Mouse (Mus musculus) hindbrain, embryonic 13.5 days (tissue): ENCODE results near the gene Topors. TPM values are rescaled to one million over a fixed set of nuclear protein-coding genes. Genes with fewer than 3 reads are reported as not detected.

Experiments used
- ATAC-seq: fragments of 200-750 bp; cut with Nextera tagmentation; 2 replicates; pipeline ENCODE4 v1.8.0; 2017; ENCODE audit warnings: moderate TSS enrichment; ENCODE audit not compliant: low FRiP score
- H3K27ac ChIP-seq: fragments of 300-500 bp; sonication (generic); 2 replicates; pipeline ENCODE4 v1.5.1; 2015; ENCODE audit warnings: inconsistent platforms, mild to moderate bottlenecking, moderate library complexity
- H3K27me3 ChIP-seq: fragments of 300-500 bp; sonication (generic); 2 replicates; pipeline ENCODE4 v1.6.1; 2015; ENCODE audit warnings: mild to moderate bottlenecking, inconsistent platforms
- H3K36me3 ChIP-seq: fragments of 300-500 bp; sonication (generic); 2 replicates; pipeline ENCODE4 v1.6.1; 2015; ENCODE audit warnings: mild to moderate bottlenecking, inconsistent platforms
- H3K4me1 ChIP-seq: fragments of 300-500 bp; sonication (generic); replicated peaks from 2 replicates; pipeline ENCODE4 v1.6.1; 2015; ENCODE audit warnings: inconsistent platforms
- H3K4me2 ChIP-seq: fragments of 300-500 bp; sonication (generic); 2 replicates; pipeline ENCODE4 v1.6.1; 2015; ENCODE audit warnings: inconsistent platforms, mild to moderate bottlenecking, moderate library complexity
- H3K4me3 ChIP-seq: fragments of 300-500 bp; sonication (generic); 2 replicates; pipeline ENCODE4 v1.5.1; 2015; ENCODE audit warnings: mild to moderate bottlenecking, inconsistent platforms
- H3K9ac ChIP-seq: fragments of 300-500 bp; sonication (generic); 2 replicates; pipeline ENCODE4 v1.6.1; 2015; ENCODE audit warnings: mild to moderate bottlenecking, inconsistent platforms
- H3K9me3 ChIP-seq: fragments of 300-500 bp; sonication (generic); 2 replicates; pipeline ENCODE4 v1.6.1; 2016; ENCODE audit warnings: inconsistent platforms
- WGBS: fragments of 180-500 bp; shearing (Covaris S2); methylation state at CpG from one replicate; pipeline ENCODE4 v1.1.7; 2015; 5-methylcytosine and 5-hydroxymethylcytosine counted together
- polyA plus RNA-seq: library from polyadenylated mRNA; unstranded; fragments of >200 nt; fragmentation: Nextera tagmentation; extraction: Ambion mirVana; gene quantifications from 2 replicates; pipeline ENCODE4 v1.2.1, GENCODE M21; 2015

The Topors gene
- polyA plus RNA-seq, 1 experiment from 2014 or later, result 33.7 TPM

GRCm38 (mm10) chr4:40241928-40242327 is 27.7 kb downstream of the Topors start:
- Histone ChIP-seq H3K36me3 (no peaks in the 10 kb centered on the region), H3K27me3 (no peaks in the 10 kb centered on the region), H3K4me2 (no peak overlapping the region), H3K4me3 (no peak overlapping the region), H3K9ac (no peak overlapping the region), H3K4me1 (peaks cover 15% of the 10 kb centered on the region), H3K27ac (no peak overlapping the region), H3K9me3 (no peaks in the 10 kb centered on the region)
- no peak for ATAC-seq
- 52% methylated on average over 6 of the region's 6 CpGs for WGBS

- Histone ChIP-seq H3K9ac (peak overlapping the region; percentile 68; the same call in 1 of the 2 replicates), H3K27me3 (no peaks in the 10 kb centered on the region), H3K9me3 (no peaks in the 10 kb centered on the region), H3K4me1 (peaks cover 15% of the 10 kb centered on the region), H3K4me2 (peak overlapping the region; percentile 77), H3K36me3 (no peaks in the 10 kb centered on the region), H3K4me3 (peak overlapping the region; percentile 45; the same call in 1 of the 2 replicates), H3K27ac (no peak overlapping the region)
- peak; percentile 39 for ATAC-seq
- WGBS, result 47% methylated on average over 5 of the region's 5 CpGs
These were observed 29.3 kb downstream of the Topors start for GRCm38 (mm10) chr4:40240272-40240744.

GRCm38 (mm10) chr4:40239409-40240271 is 30.0 kb downstream of the Topors start, which contains the start of gene Ddx58:
TSS of gene Ddx58 (minus strand) at chr4:40239828.
- no peaks in the 10 kb centered on the region for H3K27me3 ChIP-seq
- H3K9me3 ChIP-seq, result no peaks in the 10 kb centered on the region
- peak; percentile 54 for ATAC-seq
- peaks cover 15% of the 10 kb centered on the region for H3K4me1 ChIP-seq
- peak within 1 kb of the TSS; percentile 23; the same call in 1 of the 2 replicates for H3K27ac ChIP-seq
- 4% methylated on average over 35 of the region's 35 CpGs for WGBS
- H3K4me2 ChIP-seq, result peak within 1 kb of the TSS; percentile 77
- peak within 1 kb of the TSS; percentile 45 for H3K4me3 ChIP-seq
- peak within 1 kb of the TSS; percentile 68 for H3K9ac ChIP-seq
- no peaks in the 10 kb centered on the region for H3K36me3 ChIP-seq

- H3K9me3 ChIP-seq, result no peaks in the 10 kb centered on the region
- peak overlapping the region; percentile 77 for H3K4me2 ChIP-seq
- 1% methylated on average over 17 of the region's 17 CpGs for WGBS
- H3K4me3 ChIP-seq, result peak overlapping the region; percentile 45
- peak overlapping the region; percentile 23; the same call in 1 of the 2 replicates for H3K27ac ChIP-seq
- peak overlapping the region; percentile 68 for H3K9ac ChIP-seq
- no peaks in the 10 kb centered on the region for H3K27me3 ChIP-seq
- peaks cover 15% of the 10 kb centered on the region for H3K4me1 ChIP-seq
- H3K36me3 ChIP-seq, result no peaks in the 10 kb centered on the region
- ATAC-seq, result peak; percentile 69
These were observed 30.9 kb downstream of the Topors start for GRCm38 (mm10) chr4:40238483-40239408.

GRCm38 (mm10) chr4:40236829-40237228 is 32.8 kb downstream of the Topors start:
- H3K27me3 ChIP-seq, result no peaks in the 10 kb centered on the region
- WGBS, result 96% methylated on average over 4 of the region's 4 CpGs
- no peak overlapping the region for H3K27ac ChIP-seq
- H3K4me1 ChIP-seq, result peaks cover 15% of the 10 kb centered on the region
- no peak overlapping the region for H3K4me3 ChIP-seq
- H3K4me2 ChIP-seq, result no peak overlapping the region
- H3K36me3 ChIP-seq, result no peaks in the 10 kb centered on the region
- H3K9ac ChIP-seq, result no peak overlapping the region
- H3K9me3 ChIP-seq, result no peaks in the 10 kb centered on the region
- no peak for ATAC-seq

GRCm38 (mm10) chr4:40234256-40234655 is 35.4 kb downstream of the Topors start:
- Histone ChIP-seq H3K4me2 (no peak overlapping the region), H3K9me3 (no peaks in the 10 kb centered on the region), H3K9ac (no peak overlapping the region), H3K4me1 (peaks cover 8% of the 10 kb centered on the region), H3K27me3 (no peaks in the 10 kb centered on the region), H3K36me3 (no peaks in the 10 kb centered on the region), H3K4me3 (no peak overlapping the region), H3K27ac (no peak overlapping the region)
- ATAC-seq, result no peak
- WGBS, result 78% methylated on average over 6 of the region's 6 CpGs

- Histone ChIP-seq H3K27me3 (no peaks in the 10 kb centered on the region), H3K27ac (no peak overlapping the region), H3K4me2 (no peak overlapping the region), H3K36me3 (no peaks in the 10 kb centered on the region), H3K9me3 (no peaks in the 10 kb centered on the region), H3K4me3 (no peak overlapping the region), H3K4me1 (no peaks in the 10 kb centered on the region), H3K9ac (no peak overlapping the region)
- 89% methylated on average over 7 of the region's 7 CpGs for WGBS
- ATAC-seq, result no peak
These were observed 36.5 kb downstream of the Topors start for GRCm38 (mm10) chr4:40233062-40233664.

GRCm38 (mm10) chr4:40229723-40230122 is 39.9 kb downstream of the Topors start:
- H3K4me1 ChIP-seq, result no peaks in the 10 kb centered on the region
- no peak overlapping the region for H3K9ac ChIP-seq
- no peaks in the 10 kb centered on the region for H3K9me3 ChIP-seq
- H3K27me3 ChIP-seq, result no peaks in the 10 kb centered on the region
- no peak overlapping the region for H3K4me3 ChIP-seq
- ATAC-seq, result no peak
- WGBS, result 92% methylated on average over 6 of the region's 6 CpGs
- H3K27ac ChIP-seq, result no peak overlapping the region
- H3K36me3 ChIP-seq, result no peaks in the 10 kb centered on the region
- H3K4me2 ChIP-seq, result no peak overlapping the region

GRCm38 (mm10) chr4:40227886-40228285 is 41.8 kb downstream of the Topors start:
- whole genome bisulfite sequencing, result 93% methylated on average over 7 of the region's 7 CpGs
- H3K27me3 ChIP-seq, result no peaks in the 10 kb centered on the region
- H3K4me1 ChIP-seq, result no peaks in the 10 kb centered on the region
- no peaks in the 10 kb centered on the region for H3K9me3 ChIP-seq
- ATAC-seq, result no peak
- H3K27ac ChIP-seq, result no peak overlapping the region
- no peak overlapping the region for H3K4me3 ChIP-seq
- H3K4me2 ChIP-seq, result no peak overlapping the region
- no peak overlapping the region for H3K9ac ChIP-seq
- no peaks in the 10 kb centered on the region for H3K36me3 ChIP-seq

- ATAC-seq, result no peak
- Histone ChIP-seq H3K27ac (no peak overlapping the region), H3K27me3 (no peaks in the 10 kb centered on the region), H3K4me3 (no peak overlapping the region), H3K36me3 (no peaks in the 10 kb centered on the region), H3K9me3 (no peaks in the 10 kb centered on the region), H3K4me2 (no peak overlapping the region), H3K9ac (no peak overlapping the region), H3K4me1 (peaks cover 1% of the 10 kb centered on the region; the same call in 1 of the 2 replicates)
- 93% methylated on average over 11 of the region's 11 CpGs for WGBS
These were observed 42.5 kb downstream of the Topors start for GRCm38 (mm10) chr4:40227131-40227530.

- Histone ChIP-seq H3K27ac (no peak overlapping the region), H3K4me2 (no peak overlapping the region), H3K27me3 (peaks cover 6% of the 10 kb centered on the region; the same call in 1 of the 2 replicates), H3K36me3 (no peaks in the 10 kb centered on the region), H3K4me1 (peaks cover 11% of the 10 kb centered on the region; the same call in 1 of the 2 replicates), H3K9me3 (no peaks in the 10 kb centered on the region), H3K9ac (no peak overlapping the region), H3K4me3 (no peak overlapping the region)
- 76% methylated on average over 5 of the region's 5 CpGs for WGBS
- ATAC-seq, result no peak
These were observed 43.6 kb downstream of the Topors start for GRCm38 (mm10) chr4:40226095-40226494.
